Mouse (Mus musculus): ENCODE results near the gene Akap1. TPM values are rescaled to one million over a fixed set of nuclear protein-coding genes. Genes with fewer than 3 reads are reported as not detected.
A peak's percentile ranks its signal among the peaks of the same experiment; 100 is the strongest.

Akap1 gene
- total and polyA plus RNA-seq, 2 experiments: 37.7 to 81.5 TPM

DNA sequence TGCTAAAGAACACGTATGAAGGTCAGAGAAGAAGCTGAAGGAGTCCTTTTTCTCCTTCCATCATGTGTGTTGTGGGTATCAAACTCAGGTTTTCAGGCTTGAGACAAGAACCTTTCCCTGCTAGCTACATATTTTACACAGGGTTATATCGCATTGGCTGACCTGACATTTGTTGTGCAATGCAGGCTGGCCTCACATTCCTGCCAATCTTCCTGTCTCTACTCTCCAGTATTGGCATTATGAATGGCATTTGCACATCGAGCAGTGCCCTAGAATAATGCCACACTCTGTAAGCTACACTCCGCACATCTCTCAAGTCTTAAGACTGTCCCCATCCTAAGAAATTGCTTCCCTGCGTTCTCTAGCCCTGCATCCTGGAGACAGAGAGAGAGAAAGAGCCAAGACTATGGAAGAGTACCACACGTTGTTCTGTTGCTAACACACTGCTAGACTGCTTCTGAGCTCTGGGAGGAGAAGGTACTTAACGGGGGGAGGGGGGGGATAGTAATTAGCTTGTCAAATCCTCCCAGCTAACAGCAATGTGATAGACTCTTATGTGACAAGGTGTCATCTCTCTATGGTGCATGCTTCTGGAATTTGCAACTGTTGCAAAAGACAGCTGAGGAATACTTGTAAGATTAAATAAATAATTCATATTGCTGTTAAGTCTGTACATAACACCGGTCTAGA lies 20.1 kb upstream of the Akap1 start:
- H3K27me3 ChIP-seq (ENCODE audit: control insufficient read depth, insufficient read depth, low read length): no peaks in the 10 kb centered on the region
- H3K36me3 ChIP-seq (ENCODE audit: control insufficient read depth, insufficient read depth, low read length): no peaks in the 10 kb centered on the region
- H3K4me1 ChIP-seq (ENCODE audit: control insufficient read depth, insufficient read depth, low read length): peaks cover 3% of the 10 kb centered on the region
- WGBS: 37% methylated on average over 8 of the region's 8 CpGs
- no peak for TF ChIP-seq CTCF (IDR thresholded peaks at IDR 0.05; ENCODE audit: low read depth, low read length)
- no peak for TF ChIP-seq POLR2A (IDR thresholded peaks at IDR 0.05; ENCODE audit: extremely low read depth, insufficient read depth, low read length)
- no peak overlapping the region for H3K9ac ChIP-seq (ENCODE audit: low read depth, low read length)
- H3K4me3 ChIP-seq (ENCODE audit: insufficient read depth, low read depth, low read length): no peak overlapping the region
- no peaks in the 10 kb centered on the region for H3K79me2 ChIP-seq (ENCODE audit: control insufficient read depth, insufficient read depth, low read length)
- H3K27ac ChIP-seq (replicated peaks; ENCODE audit: insufficient read depth, low read depth, low read length): no peak overlapping the region
- peak; percentile 91 for DNase-seq (ENCODE audit: extremely low read depth, low read depth, low spot score)

- TF ChIP-seq CTCF (IDR thresholded peaks at IDR 0.05; ENCODE audit: low read depth, low read length): no peak
- no peak for TF ChIP-seq POLR2A (IDR thresholded peaks at IDR 0.05; ENCODE audit: extremely low read depth, insufficient read depth, low read length)
- Histone ChIP-seq H3K9ac (ENCODE audit: low read depth, low read length) (no peak overlapping the region), H3K4me3 (ENCODE audit: insufficient read depth, low read depth, low read length) (no peak overlapping the region), H3K79me2 (ENCODE audit: control insufficient read depth, insufficient read depth, low read length) (no peaks in the 10 kb centered on the region), H3K4me1 (ENCODE audit: control insufficient read depth, insufficient read depth, low read length) (no peaks in the 10 kb centered on the region; the same call in 1 of the 2 replicates), H3K27me3 (ENCODE audit: control insufficient read depth, insufficient read depth, low read length) (no peaks in the 10 kb centered on the region), H3K27ac (replicated peaks; ENCODE audit: insufficient read depth, low read depth, low read length) (no peak overlapping the region), H3K36me3 (ENCODE audit: control insufficient read depth, insufficient read depth, low read length) (no peaks in the 10 kb centered on the region)
- WGBS: 89% methylated on average over 12 of the region's 12 CpGs
- no peak for DNase-seq (ENCODE audit: extremely low read depth, low read depth, low spot score)
Measured at GRCm38 (mm10) chr11:88878011-88878410, 13.6 kb upstream of the Akap1 start.

GRCm38 (mm10) chr11:88873667-88874030 lies 9.3 kb upstream of the Akap1 start:
- H3K27me3 ChIP-seq (ENCODE audit: control insufficient read depth, insufficient read depth, low read length): no peaks in the 10 kb centered on the region
- no peak for TF ChIP-seq POLR2A (IDR thresholded peaks at IDR 0.05; ENCODE audit: extremely low read depth, insufficient read depth, low read length)
- no peak for TF ChIP-seq CTCF (IDR thresholded peaks at IDR 0.05; ENCODE audit: low read depth, low read length)
- no peaks in the 10 kb centered on the region for H3K36me3 ChIP-seq (ENCODE audit: control insufficient read depth, insufficient read depth, low read length)
- DNase-seq (ENCODE audit: extremely low read depth, low read depth, low spot score): no peak
- no peaks in the 10 kb centered on the region for H3K79me2 ChIP-seq (ENCODE audit: control insufficient read depth, insufficient read depth, low read length)
- peaks cover 4% of the 10 kb centered on the region; the same call in 1 of the 2 replicates for H3K4me1 ChIP-seq (ENCODE audit: control insufficient read depth, insufficient read depth, low read length)
- peak overlapping the region; percentile 6; the same call in 1 of the 2 replicates for H3K4me3 ChIP-seq (ENCODE audit: insufficient read depth, low read depth, low read length)
- no peak overlapping the region for H3K27ac ChIP-seq (replicated peaks; ENCODE audit: insufficient read depth, low read depth, low read length)
- no peak overlapping the region for H3K9ac ChIP-seq (ENCODE audit: low read depth, low read length)
- 21% methylated on average over 10 of the region's 10 CpGs for WGBS

DNA sequence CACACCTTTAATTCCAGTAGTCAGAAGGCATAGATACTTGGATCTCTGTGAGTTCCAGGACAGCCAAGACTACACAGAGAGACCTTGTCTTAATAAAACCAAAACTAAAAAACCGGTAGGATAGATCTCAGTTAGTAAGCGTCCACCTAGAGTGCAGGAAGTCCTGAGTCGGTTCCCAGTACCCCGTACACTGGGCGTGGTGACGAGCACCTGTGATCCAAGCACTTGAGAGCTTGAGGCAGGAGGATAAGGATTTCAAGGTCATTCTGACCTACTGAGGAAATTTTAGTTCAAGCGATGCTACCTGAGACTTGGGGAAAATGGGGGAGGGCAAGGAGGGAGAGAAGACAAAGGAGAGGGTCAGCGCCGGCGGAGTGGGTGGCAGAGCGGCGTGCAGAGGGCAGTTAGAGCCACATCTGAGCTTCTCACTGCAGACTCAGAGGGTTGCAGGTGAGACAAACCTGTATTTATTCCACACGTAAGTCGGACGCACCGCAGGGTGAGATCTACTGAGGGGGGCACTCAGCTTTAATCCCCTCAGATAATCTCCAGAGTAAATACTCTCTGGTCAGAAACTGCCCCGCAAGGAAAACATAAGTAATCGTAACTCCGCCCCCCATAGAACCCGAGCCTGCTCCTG lies 8.8 kb upstream of the Akap1 start:
- no peaks in the 10 kb centered on the region for H3K36me3 ChIP-seq (ENCODE audit: control insufficient read depth, insufficient read depth, low read length)
- peaks cover 4% of the 10 kb centered on the region; the same call in 1 of the 2 replicates for H3K4me1 ChIP-seq (ENCODE audit: control insufficient read depth, insufficient read depth, low read length)
- WGBS: 6% methylated on average over 20 of the region's 20 CpGs
- peak overlapping the region; percentile 6; the same call in 1 of the 2 replicates for H3K4me3 ChIP-seq (ENCODE audit: insufficient read depth, low read depth, low read length)
- no peak for DNase-seq (ENCODE audit: extremely low read depth, low read depth, low spot score)
- TF ChIP-seq CTCF (IDR thresholded peaks at IDR 0.05; ENCODE audit: low read depth, low read length) (no peak), POLR2A (IDR thresholded peaks at IDR 0.05; ENCODE audit: extremely low read depth, insufficient read depth, low read length) (no peak)
- no peaks in the 10 kb centered on the region for H3K27me3 ChIP-seq (ENCODE audit: control insufficient read depth, insufficient read depth, low read length)
- H3K27ac ChIP-seq (replicated peaks; ENCODE audit: insufficient read depth, low read depth, low read length): no peak overlapping the region
- H3K9ac ChIP-seq (ENCODE audit: low read depth, low read length): peak overlapping the region; percentile 4; the same call in 1 of the 2 replicates
- H3K79me2 ChIP-seq (ENCODE audit: control insufficient read depth, insufficient read depth, low read length): no peaks in the 10 kb centered on the region

- no peak for DNase-seq (ENCODE audit: extremely low read depth, low read depth, low spot score)
- Histone ChIP-seq H3K9ac (ENCODE audit: low read depth, low read length) (no peak overlapping the region), H3K36me3 (ENCODE audit: control insufficient read depth, insufficient read depth, low read length) (no peaks in the 10 kb centered on the region), H3K4me3 (ENCODE audit: insufficient read depth, low read depth, low read length) (no peak overlapping the region), H3K4me1 (ENCODE audit: control insufficient read depth, insufficient read depth, low read length) (peaks cover 7% of the 10 kb centered on the region; the same call in 1 of the 2 replicates), H3K79me2 (ENCODE audit: control insufficient read depth, insufficient read depth, low read length) (no peaks in the 10 kb centered on the region), H3K27me3 (ENCODE audit: control insufficient read depth, insufficient read depth, low read length) (no peaks in the 10 kb centered on the region), H3K27ac (replicated peaks; ENCODE audit: insufficient read depth, low read depth, low read length) (no peak overlapping the region)
- 84% methylated on average over 2 of the region's 2 CpGs for WGBS
- TF ChIP-seq CTCF (IDR thresholded peaks at IDR 0.05; ENCODE audit: low read depth, low read length): no peak
- TF ChIP-seq POLR2A (IDR thresholded peaks at IDR 0.05; ENCODE audit: extremely low read depth, insufficient read depth, low read length): no peak
Measured at GRCm38 (mm10) chr11:88869443-88869842, 5.1 kb upstream of the Akap1 start.
